Mouse (Mus musculus) cerebellum, adult 2 months (tissue): ENCODE measurements around the gene Ank2. TPM values are rescaled to one million over a fixed set of nuclear protein-coding genes. Genes with fewer than 3 reads are reported as not detected.
A peak's percentile ranks its signal among the peaks of the same experiment; 100 is the strongest.

Experiments
- DNase-seq, 2 experiments: peaks; one replicate each; pipeline ENCODE4 v3.0.0; 2021
- H3K27ac ChIP-seq: fragments of 200-500 bp; 2 replicates; pipeline ENCODE4 v1.5.1; 2012; ENCODE audit warnings: low read length, control low read depth, inconsistent platforms; ENCODE audit not compliant: insufficient read depth
- H3K27me3 ChIP-seq: fragments of 200-500 bp; 2 replicates; pipeline ENCODE4 v1.6.1; 2012; ENCODE audit warnings: inconsistent platforms, mild to moderate bottlenecking, low read length, moderate library complexity; ENCODE audit not compliant: control insufficient read depth, insufficient read depth
- H3K4me1 ChIP-seq: fragments of 200-500 bp; 2 replicates; pipeline ENCODE4 v1.6.1; 2011; ENCODE audit warnings: low read length; ENCODE audit not compliant: control insufficient read depth, insufficient read depth
- H3K4me3 ChIP-seq: fragments of 200-500 bp; replicated peaks from 2 replicates; pipeline ENCODE3; 2011; ENCODE audit warnings: mild to moderate bottlenecking, low read depth, low read length, control low read depth; ENCODE audit not compliant: insufficient read depth
- CTCF ChIP-seq: fragments of 200-500 bp; IDR thresholded peaks from 2 replicates; pipeline ENCODE4 v1.5.1; 2011; ENCODE audit warnings: low read depth, mild to moderate bottlenecking, control low read depth, low read length, moderate library complexity, borderline replicate concordance; ENCODE audit not compliant: insufficient read depth
- POLR2A ChIP-seq: fragments of 200-500 bp; IDR thresholded peaks from 2 replicates; pipeline ENCODE4 v1.6.1; 2011; ENCODE audit warnings: low read length, control low read depth, borderline replicate concordance; ENCODE audit not compliant: insufficient read depth
- WGBS: fragments of 180-500 bp; shearing (Covaris S2); methylation state at CpG from one replicate; pipeline ENCODE4 v1.1.7; 2018; 5-methylcytosine and 5-hydroxymethylcytosine counted together
- polyA plus RNA-seq: library from polyadenylated mRNA; depleted of rRNA; stranded (reverse); fragments of >200 nt; gene quantifications from 2 replicates; pipeline ENCODE4 v1.2.3, GENCODE M21; 2012

Gene Ank2
- polyA plus RNA-seq, 1 experiment = 457 TPM

GRCm38 (mm10) chr3:127198656-127199055 is 300.5 kb downstream of the Ank2 start:
- peak; percentile 86 to 96 for DNase-seq
- peaks cover 45% of the 10 kb centered on the region for H3K4me1 ChIP-seq
- peak overlapping the region; percentile 99 for H3K27ac ChIP-seq
- H3K4me3 ChIP-seq = no peak overlapping the region
- H3K27me3 ChIP-seq = no peaks in the 10 kb centered on the region
- WGBS = 11% methylated on average over 7 of the region's 7 CpGs
- TF ChIP-seq CTCF (no peak), POLR2A (no peak)

GRCm38 (mm10) chr3:127188789-127189128 is 310.4 kb downstream of the Ank2 start:
- Histone ChIP-seq H3K4me1 (peaks cover 31% of the 10 kb centered on the region), H3K27ac (peak overlapping the region; percentile 97; the same call in 1 of the 2 replicates), H3K27me3 (no peaks in the 10 kb centered on the region), H3K4me3 (no peak overlapping the region)
- 6% methylated on average over 5 of the region's 5 CpGs for WGBS
- DNase-seq = peak; percentile 74 to 90
- TF ChIP-seq POLR2A = peak; percentile 28; the same call in 1 of the 2 replicates
- TF ChIP-seq CTCF = no peak

DNA sequence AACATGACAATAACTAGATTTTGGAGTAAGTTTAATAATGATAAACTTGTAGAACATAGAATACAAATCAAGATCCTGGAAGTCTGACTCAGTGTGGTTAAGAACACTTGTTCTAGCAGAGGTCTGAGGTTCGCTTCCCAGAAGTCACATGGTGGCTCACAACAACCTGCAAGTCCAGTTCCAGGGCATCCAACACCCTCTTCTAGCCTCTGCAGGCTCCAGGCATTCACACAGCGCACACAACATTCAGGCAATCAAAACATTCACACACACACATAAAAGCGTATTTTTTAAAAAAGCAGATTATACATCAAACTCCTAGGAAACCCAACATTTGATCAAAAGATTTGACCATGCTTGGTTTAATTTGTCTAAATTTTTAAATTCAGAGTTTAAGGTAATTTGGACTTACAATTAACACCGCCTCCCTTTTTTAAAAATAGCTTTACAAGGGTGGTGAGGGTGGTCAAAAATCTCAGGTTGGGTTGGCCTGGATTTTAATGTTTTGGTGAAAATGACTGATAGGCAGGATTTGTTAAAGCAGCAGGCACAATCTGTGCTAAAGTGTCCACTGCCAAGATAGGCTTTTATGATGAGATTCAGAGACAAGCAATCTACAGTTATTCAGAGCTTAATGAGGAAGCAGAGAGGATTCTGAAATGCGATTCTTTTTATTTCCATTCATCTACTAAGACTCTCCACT is 310.9 kb downstream of the Ank2 start:
- Histone ChIP-seq H3K4me1 (peaks cover 31% of the 10 kb centered on the region), H3K27me3 (no peaks in the 10 kb centered on the region), H3K27ac (peak overlapping the region; percentile 98), H3K4me3 (no peak overlapping the region)
- DNase-seq = peak in 1 of 2 experiments; percentile 90
- TF ChIP-seq CTCF (no peak), POLR2A (no peak)
- 12% methylated on average over 5 of the region's 5 CpGs for whole genome bisulfite sequencing

DNA sequence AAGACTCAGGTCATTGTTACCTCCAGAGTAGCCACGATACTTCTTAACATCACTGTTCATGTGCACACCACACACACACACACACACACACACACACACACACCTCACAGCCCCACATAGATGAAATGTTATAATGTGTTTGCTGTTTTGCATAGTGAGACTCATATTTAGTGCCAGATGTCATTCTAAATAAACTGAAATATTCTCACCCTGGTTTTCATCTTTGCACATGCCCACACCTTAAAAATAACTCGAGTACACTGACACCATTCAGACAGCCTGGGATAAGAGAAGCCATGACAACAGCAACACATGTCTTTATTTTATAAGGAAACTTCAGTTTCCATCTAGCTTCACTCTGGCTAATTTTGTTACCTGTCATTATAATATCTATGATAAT is 312.1 kb downstream of the Ank2 start:
- 58% methylated on average over 2 of the region's 2 CpGs for WGBS
- no peaks in the 10 kb centered on the region for H3K27me3 ChIP-seq
- H3K27ac ChIP-seq = peak overlapping the region; percentile 73; the same call in 1 of the 2 replicates
- H3K4me3 ChIP-seq = no peak overlapping the region
- H3K4me1 ChIP-seq = peaks cover 23% of the 10 kb centered on the region
- no peak for DNase-seq
- TF ChIP-seq POLR2A = no peak
- TF ChIP-seq CTCF = no peak

DNA sequence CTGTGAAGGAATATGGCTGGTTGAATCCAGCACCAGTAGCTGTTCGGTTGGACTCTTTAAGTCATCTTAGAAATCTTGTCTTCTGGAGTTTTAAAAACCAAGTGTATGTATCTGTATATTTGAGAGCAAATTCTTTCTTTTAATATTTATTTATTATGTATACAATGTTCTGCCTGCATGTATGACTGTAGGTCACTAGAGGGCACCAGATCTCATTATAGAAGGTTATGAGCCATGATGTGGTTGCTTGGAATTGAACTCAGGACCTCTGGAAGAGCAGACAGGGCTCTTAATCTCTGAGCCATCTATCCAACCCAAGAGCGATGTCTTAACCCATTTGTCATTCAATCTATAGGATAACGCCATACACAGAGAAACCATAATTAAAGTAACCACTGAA is 312.9 kb downstream of the Ank2 start:
- Histone ChIP-seq H3K27me3 (no peaks in the 10 kb centered on the region), H3K4me3 (no peak overlapping the region), H3K4me1 (peaks cover 23% of the 10 kb centered on the region), H3K27ac (peak overlapping the region; percentile 86; the same call in 1 of the 2 replicates)
- no peak for DNase-seq
- WGBS = 97% methylated on average over 3 of the region's 3 CpGs
- no peak for TF ChIP-seq POLR2A
- TF ChIP-seq CTCF = no peak

DNA sequence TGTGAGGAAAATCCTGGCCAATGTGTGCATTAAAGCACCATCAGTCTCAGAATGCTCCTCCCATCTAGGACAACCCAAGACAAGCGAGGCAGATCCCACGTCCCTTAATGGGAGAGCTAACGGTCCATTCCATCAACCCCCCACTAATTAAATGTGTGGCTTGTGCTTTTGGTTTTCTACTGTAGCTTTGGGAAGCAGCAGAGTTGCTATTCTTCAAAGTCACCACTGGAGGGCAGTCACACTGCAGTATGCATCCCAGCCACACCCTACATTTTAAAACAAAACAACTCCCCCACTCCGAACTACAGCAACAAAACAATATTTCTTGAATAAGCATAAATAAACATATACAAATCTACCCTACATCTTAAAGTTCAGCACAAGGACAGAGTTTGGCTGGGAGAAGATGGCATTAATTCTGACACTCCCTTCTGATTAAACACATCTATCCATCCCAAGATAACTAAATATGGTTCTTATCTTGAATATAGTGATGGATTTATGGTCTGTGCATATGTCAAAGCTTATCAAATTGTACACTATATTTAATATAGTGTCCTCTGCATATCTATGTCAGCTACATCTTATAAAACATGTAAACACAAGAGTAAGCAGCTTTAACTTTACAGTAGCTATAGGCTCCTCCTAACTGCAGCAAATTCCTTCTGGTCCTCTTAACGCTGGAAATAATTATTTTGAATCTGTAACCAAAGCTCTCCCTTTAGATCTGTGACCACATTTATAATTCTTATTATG is 315.0 kb downstream of the Ank2 start:
- H3K27ac ChIP-seq = peak overlapping the region; percentile 86
- TF ChIP-seq CTCF (peak; percentile 84), POLR2A (no peak)
- peaks cover 13% of the 10 kb centered on the region for H3K4me1 ChIP-seq
- WGBS = 6% methylated on average over 5 of the region's 5 CpGs
- no peaks in the 10 kb centered on the region for H3K27me3 ChIP-seq
- H3K4me3 ChIP-seq = no peak overlapping the region
- DNase-seq = peak in 1 of 2 experiments; percentile 76

DNA sequence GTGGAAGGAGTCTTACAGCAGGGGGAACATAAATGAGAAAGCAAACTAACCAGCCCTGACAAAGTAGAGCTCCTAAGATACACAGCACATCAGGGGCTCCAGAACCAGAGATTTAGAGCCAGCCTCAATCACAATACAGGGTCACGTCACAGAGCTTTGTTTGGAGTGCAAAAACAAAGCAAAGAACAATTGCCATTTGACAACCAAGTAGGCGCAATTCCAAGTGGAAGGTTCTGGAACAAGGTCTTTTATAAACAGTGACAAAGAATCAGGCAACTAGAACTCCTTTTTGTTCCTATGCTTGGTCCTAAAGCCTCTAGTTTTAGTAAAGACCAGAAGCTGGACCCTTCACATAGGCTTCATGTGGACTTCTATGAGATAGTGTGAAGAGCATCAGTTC is 326.5 kb downstream of the Ank2 start:
- Histone ChIP-seq H3K27ac (no peak overlapping the region; the same call in 1 of the 2 replicates), H3K27me3 (no peaks in the 10 kb centered on the region), H3K4me1 (peaks cover 3% of the 10 kb centered on the region), H3K4me3 (no peak overlapping the region)
- TF ChIP-seq POLR2A (no peak), CTCF (no peak)
- WGBS = 71% methylated on average over 2 of the region's 2 CpGs
- peak in 1 of 2 experiments; percentile 33 for DNase-seq

DNA sequence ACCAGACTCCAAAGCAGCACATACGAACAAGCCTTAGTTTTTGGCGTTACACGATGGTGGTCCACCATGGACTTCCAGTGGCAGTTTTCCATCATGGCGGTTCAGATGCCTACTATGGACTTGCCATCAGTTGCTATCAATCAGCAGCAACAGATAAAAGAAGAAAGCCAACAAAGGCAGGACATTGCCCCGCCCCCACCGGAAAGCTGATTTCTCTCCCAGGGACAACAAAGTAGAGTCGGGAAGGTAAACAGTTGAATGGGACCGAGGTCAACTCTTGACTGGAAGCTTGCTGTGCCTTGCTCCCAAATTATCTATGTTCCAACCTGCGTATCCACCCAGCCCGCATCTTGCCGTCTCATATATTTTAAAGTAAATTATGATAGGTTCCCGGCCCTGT is 328.9 kb downstream of the Ank2 start:
- DNase-seq = no peak
- TF ChIP-seq CTCF = no peak
- no peak for TF ChIP-seq POLR2A
- H3K27ac ChIP-seq = no peak overlapping the region
- no peaks in the 10 kb centered on the region for H3K27me3 ChIP-seq
- H3K4me1 ChIP-seq = peaks cover 3% of the 10 kb centered on the region
- H3K4me3 ChIP-seq = no peak overlapping the region
- WGBS = 92% methylated on average over 12 of the region's 12 CpGs
